Mouse (Mus musculus) heart, adult 18-20 months (tissue): ENCODE results near the gene Clock. TPM values are rescaled to one million over a fixed set of nuclear protein-coding genes. Genes with fewer than 3 reads are reported as not detected.

Source experiments
- DNase-seq, 2 experiments: peaks; one replicate each; pipeline ENCODE4 v3.0.0; 2021 to 2022; ENCODE audit warnings: mixed read lengths in 1 of 2
- total RNA-seq, 2 experiments: library from RNA; stranded (reverse); gene quantifications; 2 replicates each; pipeline ENCODE4 v1.2.3; 2021

Gene Clock
- total RNA-seq, 2 experiments from 2014 or later, result 29.1 to 33.9 TPM

GRCm38 (mm10) chr5:76283890-76284289 is 20.7 kb downstream of the Clock start:
- DNase-seq, result no peak

DNA sequence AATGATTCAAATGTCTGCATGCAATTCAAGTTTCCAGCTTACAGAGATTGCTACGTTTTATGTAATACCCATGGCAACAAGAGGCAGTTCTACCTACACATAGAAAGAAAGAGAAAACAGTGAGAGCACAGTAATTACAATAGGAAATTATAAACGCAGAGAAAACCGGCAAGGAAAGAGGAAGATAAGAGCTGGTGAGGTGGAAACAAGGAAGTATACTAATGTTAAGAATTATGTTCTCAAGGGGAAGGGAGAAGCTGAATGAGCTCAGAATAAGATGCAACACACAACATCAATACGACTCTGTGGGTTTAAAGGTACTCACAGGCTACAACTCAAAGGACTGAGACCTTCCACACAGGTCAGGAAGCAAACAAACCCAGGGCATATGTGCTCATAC is 29.6 kb downstream of the Clock start:
- no peak for DNase-seq

- no peak for DNase-seq
Observed at GRCm38 (mm10) chr5:76250948-76251347, 53.6 kb downstream of the Clock start.

DNA sequence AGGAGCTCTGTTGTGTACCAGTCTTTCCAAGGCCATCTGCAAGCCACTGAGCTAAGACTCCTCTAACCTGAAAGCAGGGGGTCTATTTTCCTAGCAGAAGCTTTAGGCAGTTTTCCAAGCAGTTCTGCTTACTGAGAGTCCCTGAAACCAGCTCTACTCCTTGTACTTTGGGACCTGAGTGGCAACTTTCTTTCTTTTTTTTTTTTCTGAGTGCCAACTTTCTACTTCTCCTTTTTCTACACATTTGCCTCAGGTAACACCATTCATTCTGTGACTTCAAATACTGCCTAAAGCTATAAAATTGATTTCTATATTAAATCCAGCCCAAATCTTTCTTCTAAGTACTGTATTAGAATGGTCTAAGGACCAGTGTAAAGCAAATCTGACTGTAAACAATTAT is 58.1 kb downstream of the Clock start:
- DNase-seq, result no peak

DNA sequence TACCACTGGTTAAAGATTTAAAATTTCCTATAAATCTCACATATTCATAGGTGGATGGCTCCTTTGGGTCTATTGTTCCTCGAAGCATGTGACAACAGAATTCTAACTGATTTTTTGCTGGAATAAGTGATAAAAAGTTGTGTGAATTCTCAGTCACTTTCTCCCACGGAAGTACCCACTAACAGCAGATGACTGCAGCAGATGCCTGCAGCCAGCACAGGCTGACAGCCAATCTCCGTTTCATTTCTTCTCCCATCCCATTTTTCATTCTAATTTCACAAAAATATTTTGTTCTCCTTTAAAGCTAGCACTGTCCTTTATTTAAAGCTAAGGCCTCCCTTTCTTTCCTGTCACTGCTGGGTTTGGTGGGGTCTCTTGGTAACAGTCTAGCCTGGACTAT is 59.2 kb downstream of the Clock start:
- no peak for DNase-seq

DNA sequence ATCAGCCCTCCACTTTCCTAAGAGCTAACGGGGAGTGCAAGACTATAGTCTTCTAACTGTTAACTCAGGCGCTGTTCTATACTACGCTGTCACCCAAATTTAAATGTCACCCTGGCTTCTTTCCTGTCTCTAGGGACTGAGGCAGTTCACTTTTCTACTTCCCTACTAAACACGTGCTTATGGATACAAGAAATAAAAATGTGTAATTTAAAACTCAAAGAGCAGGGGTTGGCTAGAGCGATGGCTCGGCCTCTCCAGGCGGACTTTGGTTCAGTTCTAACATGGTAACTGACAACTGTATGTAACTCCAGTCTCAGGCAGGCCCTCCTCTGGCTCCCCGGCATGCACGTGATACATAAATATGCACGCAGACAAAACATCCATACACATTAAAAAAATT is 60.2 kb downstream of the Clock start:
- no peak for DNase-seq

DNA sequence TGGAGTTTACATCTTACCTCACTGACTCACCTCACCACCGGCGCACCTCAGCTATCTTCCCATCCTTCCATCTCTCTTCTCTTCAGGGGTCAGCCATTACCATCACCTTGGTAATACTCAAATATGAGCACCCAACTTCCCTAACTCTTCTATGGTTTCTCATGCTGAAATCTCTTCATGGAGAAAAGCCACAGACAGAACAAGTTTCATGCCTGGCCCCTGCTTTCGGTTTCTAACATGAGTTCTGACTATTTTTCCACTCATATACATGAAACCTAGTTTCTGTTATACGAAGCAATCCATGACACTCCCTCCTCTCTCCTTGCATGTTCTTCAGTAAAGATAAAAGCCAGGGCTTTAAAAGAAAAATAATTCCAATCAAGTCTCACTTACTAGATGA is 60.7 kb downstream of the Clock start:
- DNase-seq, result no peak

DNA sequence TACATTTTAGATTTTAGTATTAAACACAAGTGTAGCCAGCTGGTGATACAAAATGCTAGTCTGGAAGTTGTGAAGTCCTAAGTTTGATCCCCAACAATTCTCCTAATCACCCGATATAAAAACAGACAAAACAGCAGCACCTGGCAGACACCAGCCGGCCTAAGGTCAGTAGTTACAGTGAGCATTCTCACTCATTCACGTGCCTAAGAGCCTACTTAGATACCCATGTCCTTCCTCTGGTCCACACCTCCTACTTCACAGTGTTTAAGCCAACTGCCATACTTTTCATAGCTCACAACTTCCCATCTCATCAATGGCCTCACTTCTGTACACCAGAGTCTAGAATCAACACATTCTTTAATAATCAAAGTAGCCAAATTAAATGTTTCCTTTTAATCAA is 61.3 kb downstream of the Clock start:
- DNase-seq, result no peak

DNA sequence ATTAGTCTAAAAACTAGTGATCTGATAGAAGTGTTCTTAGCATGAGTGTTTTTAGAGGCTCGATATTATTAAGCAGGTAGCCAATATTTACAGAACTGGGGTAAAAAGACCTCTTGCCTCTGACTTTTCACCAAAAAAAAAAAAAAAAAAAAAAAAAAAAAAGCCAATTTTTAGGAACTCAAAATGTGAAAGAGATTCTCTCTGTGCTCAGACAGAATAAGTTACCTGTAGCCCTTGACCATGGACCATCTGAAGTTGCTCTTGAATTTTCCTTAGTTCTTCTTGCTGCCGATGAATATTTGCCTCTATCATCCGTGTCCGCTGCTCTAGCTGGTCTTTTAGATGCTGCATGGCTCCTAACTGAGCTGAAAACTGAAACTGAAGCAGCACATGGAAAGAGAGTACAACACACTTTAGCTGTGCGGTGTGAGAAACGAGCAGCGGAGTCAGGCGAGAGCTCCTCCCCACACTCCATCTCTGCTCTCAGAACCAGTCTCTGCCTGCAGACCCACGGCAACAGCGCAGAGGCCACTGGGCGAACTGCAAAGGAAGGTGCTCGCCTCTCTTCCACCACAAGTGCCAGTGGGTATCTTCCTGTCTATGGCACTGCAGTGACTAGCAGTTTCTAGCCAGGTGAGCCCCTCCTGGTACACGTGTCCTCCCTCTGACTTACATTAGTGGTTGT is 73.3 kb downstream of the Clock start:
- DNase-seq, result no peak

DNA sequence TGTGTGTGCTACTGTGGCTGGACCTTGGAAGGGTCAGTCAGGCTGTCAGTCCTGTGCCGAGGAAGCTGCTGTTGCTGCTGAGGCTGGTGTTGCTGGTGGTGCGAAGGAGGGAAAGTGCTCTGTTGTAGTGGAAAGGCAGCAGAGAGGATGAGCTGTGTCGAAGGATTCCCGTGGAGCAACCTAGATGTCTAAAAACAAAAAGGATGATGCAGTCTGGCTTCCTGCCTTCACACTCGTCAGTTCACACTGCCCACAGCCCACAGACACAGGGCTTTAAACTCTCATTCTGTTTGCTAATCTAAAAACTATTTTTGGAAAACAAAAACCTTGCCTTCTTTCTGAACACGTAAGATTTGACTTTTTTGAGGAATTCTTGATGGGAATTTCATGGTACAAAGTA is 87.9 kb downstream of the Clock start:
- DNase-seq, result no peak

DNA sequence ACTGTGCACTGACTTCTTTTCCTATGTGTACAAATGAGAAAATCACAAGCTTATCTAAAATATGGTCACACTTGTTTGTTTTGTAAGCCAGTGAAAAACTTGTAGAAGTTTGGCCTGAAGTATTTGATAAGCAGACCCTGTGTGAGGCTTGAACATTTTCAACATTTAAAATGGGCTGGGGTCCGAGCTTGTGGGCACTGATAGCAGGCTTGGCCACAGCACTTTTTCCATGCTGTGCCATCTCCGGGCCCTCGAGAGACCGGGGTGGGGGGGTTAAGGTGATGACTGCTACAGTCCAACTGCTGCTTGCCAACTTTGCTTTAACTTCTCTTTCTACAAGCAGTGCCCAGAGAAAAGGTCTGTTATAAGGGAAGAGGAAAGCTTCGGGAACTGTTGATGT is 96.5 kb downstream of the Clock start:
- DNase-seq, result no peak

- no peak for DNase-seq
Observed at GRCm38 (mm10) chr5:76205886-76206285, 98.7 kb downstream of the Clock start.

DNA sequence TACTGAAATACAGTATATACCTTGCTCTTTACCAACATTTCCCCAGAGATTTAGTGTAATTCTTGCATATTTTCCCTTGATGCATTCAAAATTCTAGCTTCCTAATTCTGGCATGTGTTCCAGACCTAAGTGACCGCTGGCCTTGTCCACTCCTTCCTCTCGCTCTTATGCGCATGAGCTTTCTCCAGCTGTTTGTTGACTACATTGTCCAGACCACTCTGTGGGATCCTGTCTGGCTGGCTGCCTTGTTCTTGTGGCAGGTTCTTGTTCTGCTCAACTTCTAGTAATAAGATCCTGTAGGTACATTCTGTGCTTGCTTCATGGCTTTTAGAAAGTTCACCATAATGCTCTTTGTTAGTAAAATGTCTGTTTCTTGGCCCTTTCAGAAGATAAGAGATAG is 101.4 kb downstream of the Clock start:
- DNase-seq, result peak in 1 of 2 experiments; percentile 33

GRCm38 (mm10) chr5:76199346-76199745 is 105.2 kb downstream of the Clock start:
- DNase-seq, result no peak

- no peak for DNase-seq
Observed at GRCm38 (mm10) chr5:76194377-76194945, 110.1 kb downstream of the Clock start.

- DNase-seq, result no peak
Observed at GRCm38 (mm10) chr5:76193075-76193474, 111.5 kb downstream of the Clock start.

GRCm38 (mm10) chr5:76190609-76191008 is 114.0 kb downstream of the Clock start:
- no peak for DNase-seq

GRCm38 (mm10) chr5:76187885-76188284 is 116.7 kb downstream of the Clock start:
- DNase-seq, result no peak

GRCm38 (mm10) chr5:76184286-76185080 is 120.1 kb downstream of the Clock start:
- peak; percentile 69 to 72 for DNase-seq

GRCm38 (mm10) chr5:76183750-76184261 is 120.8 kb downstream of the Clock start, which contains the start of gene Tmem165:
Gene Tmem165, plus strand, starts transcription at chr5:76183880.
- peak; percentile 97 for DNase-seq

DNA sequence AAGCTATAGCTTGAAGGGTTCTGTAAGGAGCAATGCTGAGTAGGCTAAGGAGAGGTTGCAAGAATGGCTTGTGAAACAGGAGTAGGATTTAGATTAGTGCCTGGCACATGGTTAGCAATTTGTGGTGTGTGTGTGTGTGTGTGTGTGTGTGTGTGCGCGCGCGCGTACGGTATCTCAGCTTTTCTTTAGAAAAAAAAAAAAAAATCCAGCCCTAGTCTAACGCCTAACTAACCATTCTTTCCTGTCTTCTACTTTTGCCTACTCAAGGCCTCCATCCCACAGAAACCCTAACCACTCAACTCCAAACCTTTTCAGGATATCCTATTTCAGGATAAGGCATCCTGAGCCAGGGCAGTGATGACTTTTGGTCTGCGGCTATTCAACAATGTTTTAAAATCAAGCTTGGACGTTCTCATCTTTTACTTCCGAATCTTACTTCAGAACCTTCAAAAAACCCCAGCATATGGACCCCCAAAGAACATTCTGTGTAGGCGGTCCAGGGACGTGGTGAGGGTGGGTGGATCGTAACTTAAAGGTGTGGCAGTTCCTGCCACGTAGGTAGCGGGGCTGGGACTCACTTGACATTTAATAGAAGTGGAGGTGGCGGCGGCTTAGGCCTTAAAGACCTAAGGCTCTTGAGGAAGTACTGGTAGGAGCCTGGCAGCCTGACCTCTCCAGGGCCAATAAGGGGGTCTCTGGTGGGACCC is 121.4 kb downstream of the Clock start:
- DNase-seq, result no peak

GRCm38 (mm10) chr5:76182326-76182725 is 122.3 kb downstream of the Clock start:
- no peak for DNase-seq

DNA sequence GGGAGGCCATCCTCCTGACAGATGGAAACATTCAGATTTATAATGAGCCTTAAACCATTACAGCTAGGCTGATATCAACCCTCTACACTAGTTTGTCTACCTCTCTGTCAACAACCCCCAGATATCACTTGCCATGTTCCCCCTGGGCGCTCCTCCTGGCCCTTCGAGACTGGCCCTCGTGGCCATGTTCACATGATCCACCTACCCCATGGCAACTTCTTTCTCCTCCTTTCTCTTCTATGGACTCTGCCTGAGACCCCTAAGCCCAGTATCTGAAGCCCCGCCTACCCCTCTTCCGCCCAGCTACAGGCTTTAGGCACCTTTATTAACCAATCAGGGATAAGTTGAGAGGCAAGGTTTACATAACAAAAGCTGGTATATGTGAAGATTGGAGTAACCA is 124.8 kb downstream of the Clock start:
- no peak for DNase-seq
